Mouse (Mus musculus) Patski (cell line): ENCODE results near the gene H2-DMa. TPM values are rescaled to one million over a fixed set of nuclear protein-coding genes. Genes with fewer than 3 reads are reported as not detected.
A peak's percentile ranks its signal among the peaks of the same experiment; 100 is the strongest.

Experiments used
- ATAC-seq: fragments of 100-300 bp; one replicate; pipeline ENCODE4 v1.8.0; 2021
- CTCF ChIA-PET: fragments of 350-600 bp; sonication (Branson Sonifier 250); formaldehyde crosslinking; loops from one replicate; lab custom pipeline; 2022; ENCODE audit warnings: inconsistent platforms; lab: Charles Lee
- POLR2A ChIA-PET: fragments of 350-600 bp; sonication (Branson Sonifier 250); formaldehyde crosslinking; loops from one replicate; lab custom pipeline; 2022; ENCODE audit warnings: antibody characterized with exemption, inconsistent platforms; lab: Charles Lee
- DNase-seq: peaks from one replicate; pipeline ENCODE4 v3.0.0-alpha.2; 2011; ENCODE audit warnings: low read depth, low spot score
- H3K27me3 ChIP-seq: fragments of 371-371 bp; one replicate; pipeline ENCODE4 v1.5.1; 2021
- CTCF ChIP-seq: fragments of 100-300 bp; IDR thresholded peaks from one replicate; pipeline ENCODE4 v1.5.1; 2021
- in situ Hi-C: fragments of 300-500 bp; cut with MboI; formaldehyde crosslinking; loops from 3 replicates; pipeline ENCODE4 v1.11.1; 2018; ENCODE audit warnings: low pct_unique_long_range_greater_than_20kb, mixed read lengths
- polyA plus RNA-seq: library from polyadenylated mRNA; unstranded; gene quantifications from one replicate; pipeline ENCODE4 v1.2.3, GENCODE M21; 2021

The H2-DMa gene
- polyA plus RNA-seq, 1 experiment from 2014 or later, result 17.1 TPM

GRCm38 (mm10) chr17:34101604-34102032, 17.7 kb upstream of the H2-DMa start:
- in situ Hi-C loops, result loop anchor here (5.0 to 25.0 kb wide), 2 partner anchors 66 to 1811 kb away; partner anchors contain the start of genes Atat1, Mrps18b and Ppp1r10
- peak; percentile 93 for TF ChIP-seq CTCF
- peak; percentile 69 for ATAC-seq
- DNase-seq, result no peak
- no peaks in the 10 kb centered on the region for H3K27me3 ChIP-seq
- ChIA-PET CTCF (interaction anchor here (0.8 to 3.0 kb wide), 18 partner anchors 8 to 137 kb away, joined by 3 to 16 read pairs (median 4); partner anchors contain the start of gene H2-Ob), POLR2A (interaction anchor here (0.8 to 1.5 kb wide), 2 partner anchors 10 to 66 kb away, joined by 3 read pairs; no protein-coding TSS in a partner anchor)

- CTCF ChIA-PET, result interaction anchor here (0.6 to 3.0 kb wide), 3 partner anchors 62 to 132 kb away, joined by 3 to 16 read pairs (median 6); no protein-coding TSS in a partner anchor
- POLR2A ChIA-PET, result interaction anchor here (0.8 kb wide), 1 partner anchor 25 kb away, joined by 3 read pairs; no protein-coding TSS in a partner anchor
- no peak for TF ChIP-seq CTCF
- DNase-seq, result no peak
- in situ Hi-C loops, result loop anchor here (5.0 to 25.0 kb wide), 2 partner anchors 64 to 1809 kb away; partner anchors contain the start of genes Atat1, Mrps18b and Ppp1r10
- H3K27me3 ChIP-seq, result no peaks in the 10 kb centered on the region
- no peak for ATAC-seq
These were observed 16.5 kb upstream of the H2-DMa start for GRCm38 (mm10) chr17:34102831-34103230.

DNA sequence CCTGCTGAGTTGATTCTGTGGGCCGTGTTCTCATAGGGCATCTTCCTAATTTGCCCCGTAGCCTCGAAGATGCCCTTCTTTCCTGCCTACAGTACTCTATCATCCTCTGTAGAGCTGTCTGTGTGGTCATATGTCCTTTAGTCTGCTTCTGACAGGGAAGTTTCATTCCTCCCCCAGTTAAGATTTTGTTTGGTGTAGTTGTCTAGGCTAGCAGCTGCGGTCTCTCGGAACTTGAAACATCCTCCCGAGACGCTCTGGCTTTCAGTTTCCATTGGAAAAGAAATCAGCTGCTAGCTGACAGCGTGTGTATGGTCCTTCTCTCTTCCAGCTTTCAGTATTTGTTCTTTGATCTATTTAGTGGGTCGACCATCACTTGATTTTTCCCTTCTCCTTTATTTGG, 14.5 kb upstream of the H2-DMa start:
- no peak for TF ChIP-seq CTCF
- no peak for ATAC-seq
- no peak for DNase-seq
- ChIA-PET POLR2A (interaction anchor here (1.9 kb wide), 1 partner anchor 12 kb away, joined by 9 read pairs; no protein-coding TSS in a partner anchor), CTCF (interaction anchor here (1.9 kb wide), 1 partner anchor 30 kb away, joined by 11 read pairs; no protein-coding TSS in a partner anchor)
- in situ Hi-C loops, result loop anchor here (5.0 to 25.0 kb wide), 2 partner anchors 62 to 1807 kb away; partner anchors contain the start of genes Atat1, Mrps18b and Ppp1r10
- H3K27me3 ChIP-seq, result no peaks in the 10 kb centered on the region

GRCm38 (mm10) chr17:34106555-34106954, 12.8 kb upstream of the H2-DMa start:
- no peak for ATAC-seq
- in situ Hi-C loops, result loop anchor here (25.0 kb wide), 1 partner anchor 1806 kb away; the partner anchor contains the start of genes Atat1, Mrps18b and Ppp1r10
- CTCF ChIA-PET, result interaction anchor here (0.6 to 2.9 kb wide), 7 partner anchors 9 to 64 kb away, joined by 3 to 13 read pairs (median 3); no protein-coding TSS in a partner anchor
- POLR2A ChIA-PET, result interaction anchor here (1.0 to 1.9 kb wide), 2 partner anchors 10 to 25 kb away, joined by 4 to 9 read pairs; no protein-coding TSS in a partner anchor
- TF ChIP-seq CTCF, result no peak
- DNase-seq, result no peak
- no peaks in the 10 kb centered on the region for H3K27me3 ChIP-seq

- in situ Hi-C loops, result loop anchor here (25.0 kb wide), 1 partner anchor 1805 kb away; the partner anchor contains the start of genes Atat1, Mrps18b and Ppp1r10
- no peak for TF ChIP-seq CTCF
- DNase-seq (no peak), ATAC-seq (no peak)
- CTCF ChIA-PET, result interaction anchor here (0.6 to 2.9 kb wide), 4 partner anchors 15 to 63 kb away, joined by 3 to 13 read pairs (median 4); no protein-coding TSS in a partner anchor
- no peaks in the 10 kb centered on the region for H3K27me3 ChIP-seq
- POLR2A ChIA-PET, result interaction anchor here (0.7 to 1.0 kb wide), 2 partner anchors 24 to 26 kb away, joined by 4 read pairs; no protein-coding TSS in a partner anchor
These were observed 12.1 kb upstream of the H2-DMa start for GRCm38 (mm10) chr17:34107109-34107867.

- no peak for TF ChIP-seq CTCF
- DNase-seq (no peak), ATAC-seq (no peak)
- POLR2A ChIA-PET, result interaction anchor here (0.7 kb wide), 1 partner anchor 12 kb away, joined by 3 read pairs; no protein-coding TSS in a partner anchor
- CTCF ChIA-PET, result interaction anchor here (1.3 to 2.9 kb wide), 3 partner anchors 16 to 62 kb away, joined by 3 to 13 read pairs (median 5); no protein-coding TSS in a partner anchor
- H3K27me3 ChIP-seq, result no peaks in the 10 kb centered on the region
- in situ Hi-C loops, result loop anchor here (25.0 kb wide), 1 partner anchor 1804 kb away; the partner anchor contains the start of genes Atat1, Mrps18b and Ppp1r10
These were observed 10.9 kb upstream of the H2-DMa start for GRCm38 (mm10) chr17:34108460-34108859.

DNA sequence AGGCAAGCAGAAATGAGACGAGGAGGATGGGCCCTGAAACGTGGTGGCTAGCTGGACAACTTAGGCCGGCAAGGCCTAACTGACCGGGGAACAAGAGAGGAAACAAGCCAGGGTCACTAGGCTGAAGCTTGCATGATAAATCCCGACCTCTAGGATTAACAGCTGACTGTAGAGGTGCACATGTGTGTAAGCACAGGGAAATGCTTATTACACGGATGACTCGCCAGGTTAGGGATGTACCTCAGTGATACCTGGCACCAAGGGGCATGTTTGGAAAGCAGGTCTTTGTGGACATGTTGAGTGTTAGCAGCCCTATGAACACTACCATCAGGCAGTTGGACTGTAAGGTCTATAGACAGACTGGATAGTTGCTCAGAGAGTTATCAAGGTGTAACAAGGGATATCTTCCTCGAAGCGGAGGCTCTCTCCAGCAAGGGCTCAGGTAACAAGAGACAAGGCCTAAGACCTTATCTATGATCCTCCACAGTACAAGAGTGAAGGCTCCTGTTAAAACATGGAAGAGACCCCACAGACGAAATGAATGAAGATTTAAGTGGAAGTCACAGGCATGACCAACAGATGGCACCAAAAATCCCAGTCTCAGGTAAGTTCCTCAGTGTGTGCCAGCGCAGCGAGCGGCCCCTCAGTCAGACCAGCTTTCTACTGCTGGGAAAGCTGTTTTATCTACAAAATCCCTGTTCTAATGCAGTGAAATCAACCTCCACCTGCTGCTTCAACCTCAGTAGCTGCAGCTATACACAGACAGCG, 10.1 kb upstream of the H2-DMa start:
- no peaks in the 10 kb centered on the region for H3K27me3 ChIP-seq
- ATAC-seq (no peak), DNase-seq (no peak)
- no peak for TF ChIP-seq CTCF
- ChIA-PET POLR2A (interaction anchor here (0.6 to 2.2 kb wide), 3 partner anchors 10 to 13 kb away, joined by 3 to 12 read pairs (median 3); partner anchors contain the start of gene H2-DMa), CTCF (interaction anchor here (0.9 to 2.9 kb wide), 5 partner anchors 8 to 62 kb away, joined by 3 to 13 read pairs (median 5); partner anchors contain the start of gene H2-DMa)
- in situ Hi-C loops, result loop anchor here (25.0 kb wide), 1 partner anchor 1803 kb away; the partner anchor contains the start of genes Atat1, Mrps18b and Ppp1r10

GRCm38 (mm10) chr17:34109806-34110195, 9.5 kb upstream of the H2-DMa start:
- CTCF ChIA-PET, result interaction anchor here (0.9 to 5.1 kb wide), 5 partner anchors 8 to 61 kb away, joined by 3 to 32 read pairs (median 5); partner anchors contain the start of gene H2-DMa
- no peak for TF ChIP-seq CTCF
- no peaks in the 10 kb centered on the region for H3K27me3 ChIP-seq
- DNase-seq (no peak), ATAC-seq (no peak)
- POLR2A ChIA-PET, result interaction anchor here (0.6 to 2.2 kb wide), 2 partner anchors 9 to 12 kb away, joined by 3 to 12 read pairs; partner anchors contain the start of gene H2-DMa
- in situ Hi-C loops, result loop anchor here (25.0 kb wide), 1 partner anchor 1802 kb away; the partner anchor contains the start of genes Atat1, Mrps18b and Ppp1r10
